Mouse (Mus musculus) forebrain, embryonic 15.5 days (tissue): ENCODE results near the gene Syce1l. TPM values are rescaled to one million over a fixed set of nuclear protein-coding genes. Genes with fewer than 3 reads are reported as not detected.
A peak's percentile ranks its signal among the peaks of the same experiment; 100 is the strongest.

Experiments
- ATAC-seq: fragments of 200-750 bp; cut with Nextera tagmentation; replicated peaks from 2 replicates; pipeline ENCODE4 v1.8.0; 2017; ENCODE audit warnings: mild to moderate bottlenecking, moderate TSS enrichment, moderate library complexity
- H3K27ac ChIP-seq: fragments of 300-500 bp; sonication (generic); replicated peaks from 2 replicates; pipeline ENCODE4 v1.5.1; 2015; ENCODE audit warnings: mild to moderate bottlenecking, inconsistent platforms
- H3K27me3 ChIP-seq: fragments of 300-500 bp; sonication (generic); 2 replicates; pipeline ENCODE4 v1.6.1; 2015; ENCODE audit warnings: inconsistent platforms
- H3K36me3 ChIP-seq: fragments of 300-500 bp; sonication (generic); 2 replicates; pipeline ENCODE4 v1.6.1; 2015; ENCODE audit warnings: mild to moderate bottlenecking, inconsistent platforms
- H3K4me1 ChIP-seq: fragments of 300-500 bp; sonication (generic); 2 replicates; pipeline ENCODE4 v1.6.1; 2015; ENCODE audit warnings: inconsistent platforms
- H3K4me2 ChIP-seq: fragments of 300-500 bp; sonication (generic); replicated peaks from 2 replicates; pipeline ENCODE4 v1.6.1; 2015; ENCODE audit warnings: mild to moderate bottlenecking, inconsistent platforms
- H3K4me3 ChIP-seq: fragments of 300-500 bp; sonication (generic); 2 replicates; pipeline ENCODE4 v1.5.1; 2015; ENCODE audit warnings: mild to moderate bottlenecking, inconsistent platforms
- H3K9ac ChIP-seq: fragments of 300-500 bp; sonication (generic); replicated peaks from 2 replicates; pipeline ENCODE4 v1.6.1; 2015; ENCODE audit warnings: mild to moderate bottlenecking, inconsistent platforms
- H3K9me3 ChIP-seq: fragments of 300-500 bp; sonication (generic); 2 replicates; pipeline ENCODE4 v1.6.1; 2016; ENCODE audit warnings: inconsistent platforms
- WGBS: fragments of 180-500 bp; shearing (Covaris S2); methylation state at CpG from one replicate; pipeline ENCODE4 v1.1.7; 2015; ENCODE audit warnings: mixed read lengths; 5-methylcytosine and 5-hydroxymethylcytosine counted together
- polyA plus RNA-seq: library from polyadenylated mRNA; unstranded; fragments of >200 nt; fragmentation: Nextera tagmentation; extraction: Ambion mirVana; gene quantifications from 2 replicates; pipeline ENCODE4 v1.2.1, GENCODE M21; 2015

Syce1l gene
- polyA plus RNA-seq, 1 experiment from 2014 or later: 0.47 TPM

- no peak for ATAC-seq
- H3K36me3 ChIP-seq: no peaks in the 10 kb centered on the region
- H3K4me2 ChIP-seq: no peak overlapping the region
- 94% methylated on average over 5 of the region's 5 CpGs for WGBS
- H3K4me3 ChIP-seq: no peak overlapping the region
- H3K4me1 ChIP-seq: no peaks in the 10 kb centered on the region
- no peak overlapping the region for H3K27ac ChIP-seq
- H3K27me3 ChIP-seq: no peaks in the 10 kb centered on the region
- no peaks in the 10 kb centered on the region for H3K9me3 ChIP-seq
- H3K9ac ChIP-seq: no peak overlapping the region
Observed at GRCm38 (mm10) chr8:113656154-113656553, 13.1 kb downstream of the Syce1l start.

- H3K4me2 ChIP-seq: no peak overlapping the region
- no peaks in the 10 kb centered on the region for H3K27me3 ChIP-seq
- no peak overlapping the region for H3K9ac ChIP-seq
- no peaks in the 10 kb centered on the region for H3K4me1 ChIP-seq
- 84% methylated on average over 11 of the region's 11 CpGs for WGBS
- H3K4me3 ChIP-seq: no peak overlapping the region
- H3K27ac ChIP-seq: no peak overlapping the region
- H3K9me3 ChIP-seq: no peaks in the 10 kb centered on the region
- no peak for ATAC-seq
- no peaks in the 10 kb centered on the region for H3K36me3 ChIP-seq
Observed at GRCm38 (mm10) chr8:113656681-113657298, 13.8 kb downstream of the Syce1l start.

DNA sequence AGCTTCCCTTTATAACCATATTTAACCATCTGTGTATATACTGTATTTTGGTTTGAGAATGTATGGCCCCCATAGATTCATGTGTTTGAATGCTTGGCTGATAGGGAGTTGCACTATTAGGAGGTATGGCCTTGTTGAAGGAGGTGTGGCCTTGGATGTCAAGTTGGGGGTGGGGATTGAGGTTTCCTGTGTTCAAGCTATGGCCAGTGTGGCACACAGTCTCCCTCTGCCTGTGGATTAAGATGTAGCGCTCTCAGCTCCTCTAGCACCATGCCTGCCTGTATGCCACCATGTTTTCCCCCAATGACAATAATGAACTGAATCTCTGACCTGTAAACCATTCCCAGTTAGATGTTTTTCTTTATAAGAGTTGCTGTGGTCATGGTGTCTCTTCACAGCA is 17.1 kb downstream of the Syce1l start:
- 91% methylated on average over 1 of the region's 1 CpGs for WGBS
- Histone ChIP-seq H3K4me2 (no peak overlapping the region), H3K9ac (no peak overlapping the region), H3K36me3 (no peaks in the 10 kb centered on the region), H3K27me3 (no peaks in the 10 kb centered on the region), H3K4me1 (peaks cover 5% of the 10 kb centered on the region), H3K4me3 (no peak overlapping the region), H3K27ac (no peak overlapping the region), H3K9me3 (no peaks in the 10 kb centered on the region)
- no peak for ATAC-seq

DNA sequence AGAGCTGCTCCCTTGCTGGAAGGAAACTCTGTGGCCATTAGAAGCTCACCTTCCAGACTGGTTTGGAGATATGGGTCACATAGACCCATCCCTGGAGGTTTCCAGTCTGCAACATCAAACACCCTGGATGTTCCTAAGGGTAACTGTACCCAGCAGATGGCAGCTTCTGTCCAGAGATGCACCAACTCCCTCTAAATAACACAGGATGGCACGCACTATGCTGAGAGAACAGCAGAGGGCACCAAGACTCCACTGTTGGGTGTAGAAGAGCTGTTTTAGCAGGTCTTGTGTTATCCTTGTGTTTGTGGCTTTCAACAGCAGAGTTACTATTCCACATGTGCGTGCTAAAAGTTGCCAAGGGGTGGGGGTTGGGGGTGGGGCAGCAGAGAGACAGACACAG is 21.5 kb downstream of the Syce1l start:
- no peaks in the 10 kb centered on the region for H3K9me3 ChIP-seq
- 11% methylated on average over 2 of the region's 2 CpGs for WGBS
- no peaks in the 10 kb centered on the region for H3K27me3 ChIP-seq
- H3K27ac ChIP-seq: no peak overlapping the region
- H3K4me3 ChIP-seq: no peak overlapping the region
- no peaks in the 10 kb centered on the region for H3K36me3 ChIP-seq
- H3K4me2 ChIP-seq: no peak overlapping the region
- ATAC-seq: peak; percentile 77
- H3K4me1 ChIP-seq: peaks cover 28% of the 10 kb centered on the region
- H3K9ac ChIP-seq: no peak overlapping the region

GRCm38 (mm10) chr8:113665036-113665435 is 22.0 kb downstream of the Syce1l start:
- Histone ChIP-seq H3K4me3 (no peak overlapping the region), H3K36me3 (no peaks in the 10 kb centered on the region), H3K27ac (0 out of 2 replicates have a peak overlapping the region, but pooled peaks have one; percentile 12), H3K4me1 (peaks cover 28% of the 10 kb centered on the region), H3K9ac (no peak overlapping the region), H3K27me3 (no peaks in the 10 kb centered on the region), H3K4me2 (no peak overlapping the region), H3K9me3 (no peaks in the 10 kb centered on the region)
- 41% methylated on average over 4 of the region's 4 CpGs for WGBS
- no peak; the same call in 1 of the 2 replicates for ATAC-seq

- Histone ChIP-seq H3K36me3 (no peaks in the 10 kb centered on the region), H3K4me2 (no peak overlapping the region), H3K4me1 (peaks cover 28% of the 10 kb centered on the region), H3K4me3 (no peak overlapping the region), H3K27ac (peak overlapping the region; percentile 68), H3K9me3 (no peaks in the 10 kb centered on the region), H3K27me3 (no peaks in the 10 kb centered on the region), H3K9ac (no peak overlapping the region)
- peak; percentile 46 for ATAC-seq
- WGBS: 32% methylated on average over 8 of the region's 8 CpGs
Observed at GRCm38 (mm10) chr8:113665951-113666350, 22.9 kb downstream of the Syce1l start.

DNA sequence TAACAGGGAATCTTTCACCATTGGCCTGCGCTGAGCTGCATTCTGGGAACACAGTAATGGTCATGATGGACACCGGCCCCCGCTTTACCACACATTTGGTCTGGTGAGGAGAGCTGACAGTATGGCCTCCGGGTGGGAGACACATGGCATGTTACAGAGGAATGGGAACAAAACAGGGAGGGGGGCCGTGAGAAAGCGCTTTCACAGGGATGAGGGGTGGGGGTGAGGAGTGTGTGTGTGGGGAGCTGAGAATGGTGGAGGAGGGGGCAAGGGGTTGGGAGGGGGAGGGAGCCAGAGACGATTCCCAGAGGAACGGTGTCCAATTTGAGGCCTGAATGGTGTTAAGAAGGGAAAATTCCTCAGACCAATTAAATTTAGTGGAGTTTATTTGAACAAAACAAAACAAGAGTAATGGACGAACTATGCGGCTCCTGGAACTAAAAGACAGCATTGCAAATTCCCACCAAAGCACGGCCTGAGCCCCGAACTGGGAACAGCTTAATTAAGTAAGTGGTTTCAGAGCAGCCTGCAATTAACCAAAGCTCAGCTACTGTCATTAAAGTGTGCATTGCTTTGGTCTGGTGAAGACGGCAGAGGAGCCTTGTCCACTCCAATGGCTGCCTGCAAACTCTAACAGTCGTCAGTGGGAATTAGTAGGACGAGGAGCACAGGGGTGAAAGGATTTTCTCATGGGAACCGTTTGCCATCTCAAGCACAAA is 23.9 kb downstream of the Syce1l start:
- no peaks in the 10 kb centered on the region for H3K27me3 ChIP-seq
- no peaks in the 10 kb centered on the region for H3K36me3 ChIP-seq
- no peak overlapping the region for H3K4me3 ChIP-seq
- WGBS: 14% methylated on average over 16 of the region's 16 CpGs
- H3K27ac ChIP-seq: peak overlapping the region; percentile 68
- no peaks in the 10 kb centered on the region for H3K9me3 ChIP-seq
- H3K4me2 ChIP-seq: no peak overlapping the region
- no peak overlapping the region for H3K9ac ChIP-seq
- peaks cover 28% of the 10 kb centered on the region for H3K4me1 ChIP-seq
- ATAC-seq: peak; percentile 82

DNA sequence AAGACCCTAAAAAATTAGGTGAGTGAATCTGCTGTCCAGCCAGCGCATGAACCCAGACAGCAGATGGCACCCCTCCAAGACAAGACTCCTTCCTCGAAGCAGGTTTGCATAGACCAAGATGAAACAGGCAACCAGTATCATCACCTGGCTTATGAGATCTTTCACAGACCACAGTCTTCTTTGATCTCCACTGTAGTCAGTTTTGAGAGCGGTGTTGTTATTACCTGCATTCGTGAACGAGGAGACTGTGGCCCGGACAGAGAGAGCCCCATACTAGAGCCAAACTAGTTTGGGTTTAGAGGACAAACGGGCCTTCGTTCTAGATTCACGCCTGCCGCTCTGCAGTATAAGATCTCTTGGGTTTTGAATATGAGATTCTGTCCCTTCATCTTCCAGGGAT is 26.9 kb downstream of the Syce1l start:
- Histone ChIP-seq H3K27me3 (no peaks in the 10 kb centered on the region), H3K36me3 (no peaks in the 10 kb centered on the region), H3K9ac (no peak overlapping the region), H3K9me3 (no peaks in the 10 kb centered on the region), H3K4me2 (no peak overlapping the region), H3K27ac (no peak overlapping the region), H3K4me1 (peaks cover 32% of the 10 kb centered on the region), H3K4me3 (no peak overlapping the region)
- no peak for ATAC-seq
- 87% methylated on average over 10 of the region's 10 CpGs for WGBS

- no peak overlapping the region for H3K9ac ChIP-seq
- peak overlapping the region; percentile 70 for H3K27ac ChIP-seq
- peaks cover 7% of the 10 kb centered on the region; the same call in 1 of the 2 replicates for H3K4me1 ChIP-seq
- H3K36me3 ChIP-seq: no peaks in the 10 kb centered on the region
- H3K27me3 ChIP-seq: no peaks in the 10 kb centered on the region
- 40% methylated on average over 11 of the region's 11 CpGs for WGBS
- H3K9me3 ChIP-seq: no peaks in the 10 kb centered on the region
- no peak overlapping the region for H3K4me2 ChIP-seq
- peak; percentile 90 for ATAC-seq
- no peak overlapping the region for H3K4me3 ChIP-seq
Observed at GRCm38 (mm10) chr8:113672599-113673255, 29.7 kb downstream of the Syce1l start.

DNA sequence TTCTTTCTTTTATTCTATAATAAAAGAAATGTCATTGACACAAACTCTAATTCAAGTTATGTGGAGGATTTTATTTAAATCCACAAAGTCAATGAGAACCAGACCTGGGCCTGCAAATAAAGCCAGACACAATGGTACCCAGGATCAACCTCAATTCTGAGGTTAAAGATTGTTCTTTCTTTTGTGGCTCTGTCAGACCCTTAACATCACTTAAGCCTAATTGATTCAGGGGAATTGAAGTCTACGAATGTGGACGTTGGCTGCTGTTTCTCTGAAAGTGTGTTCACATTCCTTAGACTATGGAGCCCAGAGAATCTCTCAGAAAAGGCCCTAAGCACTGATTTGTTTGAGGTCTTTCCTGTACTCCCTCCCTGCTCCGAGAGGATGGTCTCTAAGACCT is 30.3 kb downstream of the Syce1l start:
- no peaks in the 10 kb centered on the region for H3K27me3 ChIP-seq
- 0 out of 2 replicates have a peak overlapping the region, but pooled peaks have one; percentile 46 for H3K27ac ChIP-seq
- ATAC-seq: no peak
- no peaks in the 10 kb centered on the region for H3K9me3 ChIP-seq
- WGBS: 11% methylated on average over 3 of the region's 3 CpGs
- no peak overlapping the region for H3K4me3 ChIP-seq
- no peak overlapping the region for H3K4me2 ChIP-seq
- H3K36me3 ChIP-seq: no peaks in the 10 kb centered on the region
- no peak overlapping the region for H3K9ac ChIP-seq
- H3K4me1 ChIP-seq: peaks cover 7% of the 10 kb centered on the region; the same call in 1 of the 2 replicates

- 0 out of 2 replicates have a peak overlapping the region, but pooled peaks have one; percentile 21 for H3K27ac ChIP-seq
- H3K4me2 ChIP-seq: no peak overlapping the region
- ATAC-seq: no peak
- peaks cover 7% of the 10 kb centered on the region; the same call in 1 of the 2 replicates for H3K4me1 ChIP-seq
- no peaks in the 10 kb centered on the region for H3K9me3 ChIP-seq
- H3K4me3 ChIP-seq: no peak overlapping the region
- H3K27me3 ChIP-seq: no peaks in the 10 kb centered on the region
- H3K36me3 ChIP-seq: no peaks in the 10 kb centered on the region
- H3K9ac ChIP-seq: no peak overlapping the region
- WGBS: 88% methylated on average over 3 of the region's 3 CpGs
Observed at GRCm38 (mm10) chr8:113674611-113675010, 31.6 kb downstream of the Syce1l start.

DNA sequence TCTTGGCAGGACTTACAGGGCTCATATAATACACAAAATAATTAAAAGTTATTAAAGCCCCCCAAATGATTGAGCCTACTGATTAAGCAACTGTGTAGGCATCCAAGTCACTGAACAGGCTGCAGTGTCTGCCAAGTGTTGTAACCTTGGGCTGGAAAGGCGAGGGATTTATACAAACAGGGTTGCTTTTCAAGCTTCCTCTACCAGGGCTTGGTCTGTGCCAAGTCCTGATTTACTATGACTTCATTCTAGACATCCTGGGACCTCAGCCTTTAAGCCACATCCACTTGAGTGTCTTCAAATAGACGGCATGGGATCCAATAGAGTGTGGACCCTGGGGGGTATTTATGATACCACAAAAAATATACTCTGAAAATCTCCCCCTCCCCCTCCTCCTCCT is 32.3 kb downstream of the Syce1l start:
- Histone ChIP-seq H3K4me2 (no peak overlapping the region), H3K4me1 (peaks cover 7% of the 10 kb centered on the region; the same call in 1 of the 2 replicates), H3K27ac (no peak overlapping the region), H3K9me3 (no peaks in the 10 kb centered on the region), H3K36me3 (no peaks in the 10 kb centered on the region), H3K9ac (no peak overlapping the region), H3K4me3 (no peak overlapping the region), H3K27me3 (no peaks in the 10 kb centered on the region)
- ATAC-seq: peak; percentile 21; the same call in 1 of the 2 replicates
- 46% methylated on average over 2 of the region's 2 CpGs for WGBS
